Mouse (Mus musculus): Measurements from ENCODE around the gene Wwox.

- no peak for TF ChIP-seq POLR2A (IDR thresholded peaks at IDR 0.05; ENCODE audit: extremely low read depth, insufficient read depth, low read length)
- no peak for TF ChIP-seq CTCF (IDR thresholded peaks at IDR 0.05; ENCODE audit: extremely low read depth, insufficient read depth, low read length)
These were observed 519.1 kb downstream of the Wwox start for GRCm38 (mm10) chr8:114958437-114959107.
